Mouse (Mus musculus) adipocyte (in vitro differentiated cells): Measurements from ENCODE around the gene Foxp1.

ENCODE experiments used
- DNase-seq: peaks from one replicate; pipeline ENCODE4 v3.0.0-alpha.2; 2016; ENCODE audit warnings: low spot score

Gene Foxp1

DNA sequence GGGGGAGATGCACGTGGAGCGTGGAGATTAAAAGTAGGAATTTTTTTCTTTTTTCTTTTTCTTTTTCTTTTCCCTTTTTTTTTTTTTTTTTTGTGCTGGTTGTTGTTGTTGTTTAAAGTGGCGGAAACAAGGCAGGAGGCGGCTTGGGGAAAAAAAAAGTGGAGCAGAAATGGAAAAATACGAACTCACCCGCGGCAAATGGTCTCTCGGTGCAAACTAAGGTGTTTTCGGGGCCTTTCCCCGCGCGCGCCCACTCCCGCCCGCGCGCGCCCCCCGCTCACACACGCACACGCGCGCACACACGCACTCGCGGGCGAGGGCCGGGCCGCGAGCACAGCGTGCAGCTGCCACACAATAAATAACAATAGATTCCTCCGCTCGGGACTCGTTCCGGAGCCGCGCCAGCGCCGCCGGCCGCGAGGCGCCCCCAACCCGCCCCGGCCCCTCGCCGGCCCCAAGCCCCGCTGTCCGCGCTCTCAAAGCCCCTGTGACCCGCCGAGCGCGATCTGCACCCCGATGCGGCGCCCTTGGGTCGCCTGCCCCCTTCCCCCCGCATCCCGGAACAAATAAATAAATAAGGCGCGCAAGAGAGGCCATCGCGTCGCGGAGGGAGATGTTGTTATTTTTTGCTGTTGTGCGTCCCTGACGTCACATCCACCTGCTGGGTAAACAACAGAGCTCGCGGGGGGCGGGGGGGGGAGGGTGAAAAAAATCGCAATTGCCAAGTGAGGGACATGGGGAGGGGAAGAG is at the start of gene Foxp1:
Gene Foxp1 (minus strand): TSS at position 363 of the 750 bp plus-strand sequence.
- peak; percentile 92 for DNase-seq

DNA sequence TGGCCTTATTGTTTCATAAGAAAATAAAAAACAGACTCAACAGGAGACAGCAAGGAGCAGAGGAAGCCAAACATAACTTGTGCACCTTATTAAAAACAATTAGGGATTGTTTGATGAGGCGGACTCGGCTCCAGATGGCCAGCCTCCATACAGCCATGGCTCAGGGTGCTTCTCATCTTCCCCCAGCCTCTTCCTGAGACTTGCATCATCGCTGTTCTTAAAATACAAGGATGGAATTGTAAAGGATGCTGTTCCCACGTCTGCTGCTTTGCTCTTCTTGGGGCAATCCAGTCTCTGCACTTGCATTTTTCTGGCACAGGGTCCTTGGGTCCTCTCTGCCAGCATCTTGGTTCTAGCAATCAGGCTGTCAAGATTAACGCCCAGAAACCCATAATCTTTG is 49.5 kb upstream of the Foxp1 start:
- DNase-seq = no peak

DNA sequence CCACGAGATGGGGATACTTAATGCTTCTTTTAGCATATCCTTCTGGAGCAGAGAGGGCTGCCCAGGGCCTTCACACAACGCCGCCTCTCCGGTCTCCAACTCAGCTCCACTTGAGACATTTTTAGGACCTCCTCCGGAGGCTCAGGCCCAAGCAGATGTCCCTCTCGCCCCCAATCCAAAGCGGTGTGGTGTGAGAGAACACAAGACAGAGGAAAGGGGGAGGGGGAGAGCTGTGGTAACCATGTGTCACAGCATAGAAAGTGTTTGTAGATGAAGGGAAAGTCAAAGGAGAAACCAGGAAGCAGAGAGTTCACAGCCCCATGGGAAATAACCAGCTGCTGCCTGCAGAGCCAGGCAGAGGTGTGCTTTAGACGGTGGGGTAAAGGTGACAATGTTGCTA is 44.4 kb upstream of the Foxp1 start:
- no peak for DNase-seq

DNA sequence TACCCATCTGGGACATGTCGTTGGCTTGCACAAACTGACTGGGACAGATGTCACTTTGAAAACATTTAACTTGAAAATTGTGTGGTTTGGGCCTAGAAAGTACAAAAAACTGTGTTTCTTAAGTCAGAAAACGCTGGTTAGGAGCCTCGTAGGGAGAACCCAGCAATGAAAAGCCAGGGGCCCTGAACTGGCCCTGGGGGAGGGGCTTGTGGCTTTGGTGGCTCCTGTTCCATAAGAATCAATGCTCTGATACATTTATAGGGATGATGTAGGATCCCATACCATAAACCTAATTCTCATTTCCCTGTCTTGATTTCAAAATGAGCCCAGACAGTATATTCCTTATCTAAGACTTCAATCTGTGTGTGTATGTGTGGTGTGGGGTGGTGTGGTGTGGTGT is 42.2 kb upstream of the Foxp1 start:
- no peak for DNase-seq

DNA sequence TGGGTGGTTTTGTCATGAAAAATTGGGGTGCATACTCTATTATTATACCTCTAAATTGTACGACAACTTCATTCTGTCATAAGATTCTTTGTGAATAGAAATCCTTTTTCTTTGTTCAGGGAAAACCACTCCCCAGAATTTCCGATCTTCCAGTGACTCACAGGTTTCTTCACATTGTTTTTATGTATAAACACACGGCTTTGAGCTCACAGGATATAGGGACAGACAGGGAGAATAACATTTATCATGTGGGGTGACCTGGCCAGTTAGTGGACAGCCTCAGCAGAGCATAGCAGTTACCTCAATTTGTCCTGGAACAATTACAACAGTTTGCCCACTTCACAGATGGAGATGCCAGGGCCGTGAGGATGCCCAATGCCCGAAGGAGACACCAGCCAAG is 34.4 kb upstream of the Foxp1 start:
- DNase-seq = no peak

DNA sequence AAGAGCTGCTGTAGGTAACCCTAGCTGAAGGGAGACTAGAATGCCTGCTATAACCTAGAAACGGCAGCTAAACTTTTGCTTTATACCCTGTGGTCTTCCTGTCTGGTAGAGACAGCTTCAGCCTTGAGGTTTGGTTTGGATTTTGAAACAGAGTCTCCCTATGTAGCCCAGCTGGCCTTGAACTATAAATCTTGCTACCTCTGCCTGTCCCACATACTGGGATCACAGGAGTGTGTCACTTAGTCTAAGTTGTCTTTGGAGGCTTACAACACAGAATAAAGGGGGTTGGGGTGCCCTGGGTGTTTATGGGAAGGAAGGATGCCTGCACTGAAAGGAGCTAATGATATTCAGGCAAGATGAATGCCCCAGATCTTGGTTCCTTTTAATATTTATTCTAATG is 30.3 kb upstream of the Foxp1 start:
- no peak for DNase-seq

DNA sequence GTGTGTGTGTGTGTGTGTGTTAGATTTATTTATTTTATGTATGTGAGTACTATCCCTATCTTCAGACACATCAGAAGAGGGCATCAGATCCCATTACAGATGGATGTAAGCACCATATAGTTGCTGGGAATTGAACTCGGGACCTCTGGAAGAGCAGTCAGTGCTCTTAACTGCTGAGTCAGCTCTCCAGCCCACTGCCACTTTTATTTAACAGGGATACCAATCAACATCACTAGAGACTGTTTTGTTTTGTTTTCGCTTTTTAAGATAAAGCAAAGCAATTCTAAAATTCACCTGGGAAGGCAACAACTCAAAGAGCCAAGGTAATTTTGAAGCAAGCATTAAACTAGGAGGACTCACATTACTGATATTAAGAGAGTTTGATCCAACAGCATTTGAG is 23.9 kb upstream of the Foxp1 start:
- DNase-seq = no peak

DNA sequence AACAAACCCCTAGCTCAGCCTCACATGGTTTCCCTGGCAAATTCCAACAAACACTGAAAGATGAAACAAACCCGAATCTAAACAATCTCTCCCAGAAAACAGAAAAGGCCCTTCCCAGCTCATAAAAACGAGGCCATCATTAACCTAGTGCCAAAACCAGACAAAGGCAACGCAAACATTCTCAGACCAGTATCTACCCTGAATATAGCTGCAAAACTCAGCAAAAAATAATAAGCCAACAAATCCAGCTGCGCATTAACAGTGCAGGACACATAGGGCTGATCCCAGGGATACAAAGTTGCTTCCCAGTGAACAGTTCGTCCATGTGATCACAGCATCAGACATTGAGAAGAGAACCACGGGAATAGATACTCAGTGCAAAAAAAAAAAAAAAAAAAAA is 22.9 kb upstream of the Foxp1 start:
- no peak for DNase-seq

DNA sequence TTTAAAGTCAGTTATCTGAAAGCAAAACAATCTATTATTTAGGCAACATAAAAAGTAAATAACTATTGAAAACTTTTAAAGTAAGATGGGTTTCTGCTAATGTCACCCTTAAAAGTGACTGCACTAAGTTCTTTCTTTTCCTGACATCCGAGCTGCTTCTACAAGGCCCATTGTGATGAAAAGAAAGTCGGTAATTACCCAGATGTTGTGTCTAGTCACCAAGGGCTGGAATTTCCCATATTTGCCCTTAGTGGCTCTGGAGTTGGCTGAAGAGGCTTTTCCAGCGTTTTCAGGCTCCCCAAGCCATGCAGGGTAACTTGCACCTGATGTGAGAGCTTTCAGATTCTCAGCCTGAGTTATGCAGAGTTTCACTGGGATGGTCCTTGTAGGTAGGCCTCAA is 18.6 kb upstream of the Foxp1 start:
- no peak for DNase-seq

DNA sequence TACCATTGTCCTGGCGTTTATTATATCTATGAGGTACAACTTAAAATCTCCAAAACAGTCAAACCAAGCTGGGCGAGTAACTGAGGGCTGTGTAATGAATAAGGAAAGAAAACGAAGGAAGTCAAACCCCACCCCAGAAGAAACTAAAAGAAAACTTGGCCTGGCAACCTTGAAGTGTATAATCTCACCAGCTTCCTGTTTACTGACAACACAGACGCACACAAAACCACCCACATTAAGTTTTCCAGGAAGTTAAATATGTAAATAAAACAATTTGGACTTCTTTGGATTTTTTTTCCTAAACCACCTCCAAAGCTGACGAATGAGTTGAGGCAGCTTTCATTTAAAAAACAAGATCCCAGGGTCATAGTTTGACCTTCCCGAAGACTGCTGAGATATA is 18.1 kb upstream of the Foxp1 start:
- DNase-seq = no peak

DNA sequence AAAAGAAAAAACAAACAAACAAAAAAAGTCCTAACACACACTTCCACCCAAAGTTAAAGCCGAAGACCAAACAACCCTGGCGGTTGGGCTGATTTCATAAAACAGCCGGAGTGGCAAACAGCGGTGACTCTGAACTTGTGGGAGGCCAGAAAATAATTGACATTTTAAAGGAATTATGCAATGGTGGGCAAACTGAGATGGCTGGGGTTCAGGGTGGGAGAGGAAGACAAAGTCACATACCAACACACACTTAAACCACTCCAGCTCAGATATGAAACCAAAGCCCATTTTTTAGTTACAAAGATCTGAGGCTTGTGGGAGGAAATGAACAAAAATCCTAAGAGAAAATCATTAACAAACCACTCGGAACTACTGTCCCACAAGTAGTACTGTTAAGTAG is 17.6 kb upstream of the Foxp1 start:
- DNase-seq = no peak

DNA sequence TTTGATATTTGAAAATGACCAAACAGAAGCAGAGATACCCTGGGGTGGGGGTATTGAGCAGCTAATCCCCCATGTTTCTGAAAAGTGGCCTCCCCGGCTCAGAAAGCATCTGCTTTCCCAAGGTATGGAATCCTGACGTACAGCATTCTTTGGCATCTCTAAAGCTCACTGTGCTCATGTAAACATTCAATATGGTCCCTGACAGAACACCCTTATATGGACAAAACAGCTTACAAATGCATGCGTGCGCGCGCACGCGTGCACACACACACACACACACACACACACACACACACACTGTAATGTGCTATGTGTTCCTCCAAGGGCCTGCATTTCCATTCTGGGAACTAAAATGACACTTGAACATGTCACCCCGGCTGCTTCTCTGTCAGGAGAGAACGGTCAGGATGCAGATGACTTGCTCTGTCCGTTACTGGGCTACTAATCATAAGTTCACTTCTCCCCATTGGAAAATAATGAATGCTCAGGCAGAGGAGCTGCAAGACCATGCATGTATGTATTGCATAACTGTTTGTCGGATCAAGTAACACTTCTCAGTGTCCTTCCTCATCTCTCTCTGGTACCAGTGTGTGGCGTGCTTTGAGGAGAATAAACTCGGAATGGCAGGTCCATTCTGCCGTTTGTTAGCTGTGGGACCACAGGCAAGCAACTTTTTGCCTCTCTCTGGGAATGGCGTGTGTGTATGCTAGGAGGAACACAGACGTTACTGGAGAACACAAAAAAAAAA is 15.8 kb upstream of the Foxp1 start:
- DNase-seq = no peak

DNA sequence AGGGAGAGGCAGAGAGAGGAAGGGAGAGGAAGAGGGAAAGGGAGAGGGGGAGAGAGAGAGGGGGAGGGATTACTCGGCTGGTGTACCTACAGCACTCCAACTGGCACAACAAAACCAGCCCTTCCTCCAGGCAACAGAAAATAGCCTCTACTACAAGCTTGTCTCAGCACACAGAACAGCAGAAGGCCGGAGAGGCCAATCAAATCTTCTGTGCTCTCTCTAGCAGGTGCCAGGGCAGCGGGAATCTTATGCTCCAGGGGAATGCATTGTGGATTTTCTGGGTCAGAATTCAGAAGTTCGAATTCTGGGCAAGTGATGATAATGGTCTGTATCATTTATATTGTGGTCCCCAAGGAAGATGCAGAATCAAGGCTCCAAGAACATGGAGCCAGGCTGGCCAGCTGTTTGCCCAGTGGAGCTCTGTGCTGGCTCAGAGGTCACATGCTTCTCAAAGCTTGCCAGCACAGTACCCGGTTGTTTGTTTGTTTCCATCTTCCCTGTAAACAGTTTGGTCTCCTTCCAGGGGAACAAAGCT is 11.8 kb upstream of the Foxp1 start:
- peak; percentile 24 for DNase-seq

DNA sequence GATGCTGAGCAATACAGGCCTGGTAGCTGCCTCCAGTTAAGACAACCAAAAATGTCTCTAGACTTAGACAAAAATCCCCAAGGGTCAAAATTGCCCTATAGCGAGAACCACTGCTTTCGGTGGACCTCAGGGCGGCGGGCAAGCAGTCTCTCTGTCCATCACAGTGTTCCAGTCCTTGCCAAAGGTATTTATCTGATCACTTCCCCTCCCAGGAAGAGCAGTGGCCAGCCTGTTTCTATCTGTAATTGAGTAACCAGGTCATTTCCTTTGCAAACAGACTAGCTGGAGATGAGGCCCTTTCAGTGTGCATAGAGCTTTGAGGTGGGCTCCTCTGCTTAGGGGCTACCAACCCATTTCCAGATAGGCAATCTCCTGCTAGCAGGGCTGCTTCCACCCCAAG is 9.9 kb upstream of the Foxp1 start:
- no peak for DNase-seq

DNA sequence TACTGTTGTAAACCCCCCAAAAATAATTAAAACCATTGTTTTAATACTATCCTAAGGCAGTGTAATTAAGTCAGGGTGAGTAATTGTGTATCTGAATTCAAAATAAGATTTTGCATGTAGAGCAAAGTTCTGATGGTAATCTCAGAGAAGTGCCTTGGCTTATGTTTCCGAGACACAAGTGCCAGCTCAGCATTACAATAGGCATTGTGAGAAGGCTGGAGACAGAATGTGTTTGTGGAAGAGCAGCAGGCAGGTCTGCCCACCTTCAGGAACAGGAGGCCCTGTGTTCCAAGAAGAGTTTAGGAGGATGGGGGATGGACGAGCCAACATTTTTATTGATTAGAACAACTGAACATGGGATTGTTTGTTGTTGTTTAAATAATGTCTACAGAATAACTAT is 6.5 kb upstream of the Foxp1 start:
- no peak for DNase-seq

DNA sequence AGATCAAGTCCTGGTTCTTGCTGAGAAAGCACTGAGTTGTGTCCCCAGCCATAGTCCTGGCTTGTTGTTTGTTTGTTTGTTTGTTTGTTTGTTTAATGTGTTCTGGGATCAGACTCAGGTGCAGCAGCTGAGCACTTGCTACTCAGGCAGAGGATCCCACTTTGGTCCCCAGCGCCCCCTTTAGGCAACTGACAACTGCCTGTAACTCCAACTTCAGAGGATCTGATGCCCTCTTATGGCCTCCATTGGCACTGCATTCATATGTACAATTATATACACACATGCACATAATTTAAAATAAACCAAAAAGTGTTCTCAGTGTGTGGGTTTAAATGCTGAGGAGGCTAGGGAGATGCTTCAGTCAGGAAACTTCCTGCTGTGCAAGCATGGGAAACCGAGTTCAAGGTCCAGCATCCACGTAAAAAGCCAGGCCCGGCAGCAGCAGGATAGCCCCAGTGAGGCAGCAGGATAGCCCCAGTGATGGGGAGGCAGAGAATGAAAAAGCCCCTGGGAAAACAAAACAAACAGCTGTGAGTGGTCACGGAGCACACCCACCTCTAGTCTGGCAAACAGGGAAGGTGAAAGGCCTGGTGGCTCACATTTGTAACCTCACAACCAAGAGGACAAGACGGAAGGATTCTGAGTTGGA is 5.1 kb upstream of the Foxp1 start:
- DNase-seq = no peak

DNA sequence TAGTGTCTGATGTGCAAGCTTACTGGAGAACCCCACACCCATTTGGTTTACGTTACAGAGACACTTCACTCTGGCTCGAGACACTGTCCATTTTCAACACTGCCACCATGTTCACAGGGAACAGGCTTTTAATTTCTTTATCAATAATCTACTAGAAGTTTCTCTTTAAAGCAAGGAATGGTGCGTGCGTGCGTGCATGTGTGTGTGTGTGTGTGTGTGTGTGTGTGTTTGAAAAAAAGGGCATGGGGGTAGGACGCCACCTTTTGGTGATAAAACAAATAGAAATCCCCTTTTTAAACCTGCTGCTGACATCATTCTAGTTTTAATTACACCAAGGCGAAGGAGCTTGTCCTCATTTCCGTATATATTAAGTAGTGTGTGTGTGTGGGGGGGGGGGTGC is 2.8 kb upstream of the Foxp1 start:
- peak; percentile 53 for DNase-seq

DNA sequence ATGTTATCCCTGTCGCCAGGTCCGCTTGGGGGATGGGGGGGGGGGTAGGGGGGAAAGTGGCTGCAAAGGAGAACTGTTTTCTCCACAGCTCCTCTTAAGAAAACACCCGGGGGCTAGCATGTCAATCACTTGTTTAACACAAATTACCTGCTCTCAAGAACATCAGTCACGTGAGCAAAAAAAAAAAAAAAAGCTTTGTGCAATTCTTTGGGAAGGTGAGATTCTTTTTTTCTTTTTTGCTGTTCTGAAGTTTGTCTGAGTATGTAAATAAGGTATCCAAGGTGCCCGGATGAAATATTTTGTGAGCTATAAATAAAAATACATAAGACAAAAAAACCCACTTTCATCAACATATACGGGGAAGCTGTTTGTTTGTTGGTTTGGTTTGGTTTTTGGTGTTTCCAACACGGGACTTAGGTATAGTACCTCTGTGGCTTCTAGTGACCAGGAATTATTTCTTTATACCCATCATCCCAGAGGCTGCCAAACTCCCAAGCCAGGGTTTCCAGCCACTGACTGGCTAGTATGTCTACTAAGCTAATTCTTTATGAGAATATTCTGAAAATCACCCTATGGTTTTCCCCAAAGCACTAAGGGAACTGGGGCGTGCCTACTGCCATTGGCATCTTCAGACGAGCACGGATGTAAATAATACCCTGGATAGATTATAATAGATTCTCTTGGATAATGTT is 1.3 kb upstream of the Foxp1 start:
- DNase-seq = no peak

DNA sequence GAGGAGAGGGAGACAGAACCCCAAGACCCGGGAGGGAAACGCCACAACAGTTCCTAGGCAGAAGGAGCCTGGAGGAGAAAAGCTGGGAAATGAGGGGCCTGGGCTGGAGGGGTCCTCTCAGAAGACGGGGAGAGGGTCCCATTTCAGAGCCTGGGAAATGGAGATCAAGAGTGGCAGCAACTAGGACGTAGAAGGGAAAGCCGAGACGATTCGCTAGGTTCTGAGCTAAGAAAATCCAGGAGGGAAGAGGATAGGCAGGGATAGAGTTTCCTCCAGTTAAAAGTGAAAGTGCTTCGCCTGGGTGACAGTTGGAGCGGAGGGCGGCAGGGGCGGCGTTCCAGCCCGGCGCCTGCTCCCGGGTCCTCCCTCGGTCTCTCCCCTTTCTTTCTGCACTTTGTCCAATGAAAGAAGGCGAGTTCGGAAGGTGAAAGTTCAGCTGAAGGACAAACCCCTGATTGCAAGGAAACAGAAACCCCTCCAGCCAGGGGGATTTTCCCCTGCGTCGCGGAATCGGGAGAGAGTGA is 650 bp upstream of the Foxp1 start:
- peak; percentile 79 for DNase-seq

DNA sequence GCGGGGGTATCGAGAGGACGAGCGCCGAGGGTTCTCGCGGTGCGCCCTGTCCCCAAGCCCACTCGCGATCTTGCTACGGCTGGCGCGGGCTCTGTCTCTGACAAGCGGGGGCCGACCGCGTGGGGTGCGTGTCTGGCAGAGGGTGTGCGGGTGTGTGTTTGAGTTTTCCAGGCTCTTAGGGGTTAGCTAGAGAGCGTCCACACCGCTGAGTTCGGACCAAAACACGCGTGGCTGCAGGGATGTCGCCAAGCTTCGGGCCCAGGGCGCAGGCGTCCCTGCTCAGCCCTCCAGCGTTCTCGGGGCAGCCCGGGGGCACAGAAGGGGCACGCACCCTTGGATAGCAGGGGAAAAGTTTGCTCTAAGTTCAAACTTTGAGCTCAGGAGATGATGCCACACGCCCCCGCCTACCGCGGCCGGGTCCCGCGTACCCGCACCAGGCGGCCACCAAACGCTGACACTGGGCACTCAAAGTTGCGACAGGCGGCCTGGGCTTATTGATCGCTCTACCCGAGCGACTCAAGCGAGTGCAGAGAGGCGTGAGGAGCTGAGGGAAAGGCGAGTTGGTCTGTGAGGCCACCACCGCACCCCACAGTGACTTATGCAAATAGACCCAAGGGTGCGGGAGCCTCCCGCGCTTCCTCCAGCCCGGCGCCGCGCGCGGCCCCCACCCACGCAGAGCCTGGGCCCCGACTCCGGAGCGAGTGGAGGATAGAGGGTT is 721 bp downstream of the Foxp1 start:
- DNase-seq = peak; percentile 70

DNA sequence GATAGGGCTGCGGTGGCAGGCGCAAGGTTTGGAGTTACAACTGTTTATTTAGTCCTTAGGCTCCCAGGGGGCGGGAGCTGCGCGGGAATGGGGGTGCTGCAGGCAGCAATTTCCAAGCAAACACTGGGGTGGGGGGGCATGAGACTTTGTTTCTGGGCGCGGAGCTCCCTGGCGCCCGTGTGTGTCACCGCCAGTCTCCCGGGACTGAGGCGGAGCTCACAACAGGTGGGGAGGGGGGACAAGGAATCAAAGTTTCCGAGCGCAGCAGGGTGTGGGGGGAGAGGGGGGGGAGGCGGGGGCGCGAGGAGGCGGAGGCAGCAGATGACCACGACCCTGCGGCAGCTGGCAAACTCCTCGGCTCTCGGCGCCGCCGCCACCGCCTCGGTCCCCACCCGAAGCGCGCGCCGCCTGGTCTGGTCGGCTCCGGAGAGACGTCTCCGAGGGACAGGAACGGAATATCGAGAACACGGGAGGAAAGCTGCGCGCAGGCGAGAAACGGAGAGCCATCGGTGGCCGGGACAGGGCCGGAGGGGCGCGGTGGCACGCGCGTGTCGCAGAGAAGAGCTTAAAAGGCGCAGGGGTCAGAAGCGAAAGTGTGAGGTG is 1.4 kb downstream of the Foxp1 start:
- peak; percentile 46 for DNase-seq
